Mouse (Mus musculus) intestine, embryonic 16.5 days (tissue): ENCODE measurements at regions not wholly inside any gene's neighbourhood (a gene's known extent, or its start where the extent isn't known, plus 50 kb on each side); places are given as distances from the start of the nearest gene placed in this dataset.

ENCODE experiments used
- ATAC-seq: fragments of 200-750 bp; cut with Nextera tagmentation; 2 replicates; pipeline ENCODE4 v1.8.0; 2017; ENCODE audit warnings: moderate TSS enrichment, moderate library complexity
- H3K27ac ChIP-seq: fragments of 300-500 bp; sonication (generic); 2 replicates; pipeline ENCODE4 v1.5.1; 2014; ENCODE audit warnings: mild to moderate bottlenecking, low read length
- H3K27me3 ChIP-seq: fragments of 300-500 bp; sonication (generic); replicated peaks from 2 replicates; pipeline ENCODE4 v1.6.1; 2014; ENCODE audit warnings: low read length, control low read depth, mixed read lengths; ENCODE audit not compliant: control insufficient read depth, insufficient read depth
- H3K36me3 ChIP-seq: fragments of 300-500 bp; sonication (generic); 2 replicates; pipeline ENCODE4 v1.6.1; 2014; ENCODE audit warnings: low read length, control low read depth; ENCODE audit not compliant: control insufficient read depth, insufficient read depth
- H3K4me1 ChIP-seq: fragments of 300-500 bp; sonication (generic); 2 replicates; pipeline ENCODE4 v1.6.1; 2014; ENCODE audit warnings: low read length, control low read depth, mixed read lengths; ENCODE audit not compliant: control insufficient read depth, insufficient read depth
- H3K4me2 ChIP-seq: fragments of 300-500 bp; sonication (generic); 2 replicates; pipeline ENCODE4 v1.6.1; 2014; ENCODE audit warnings: low read depth, low read length, control low read depth
- H3K4me3 ChIP-seq: fragments of 300-500 bp; sonication (generic); 2 replicates; pipeline ENCODE4 v1.5.1; 2014; ENCODE audit warnings: mild to moderate bottlenecking, low read length
- H3K9ac ChIP-seq: fragments of 300-500 bp; sonication (generic); 2 replicates; pipeline ENCODE4 v1.6.1; 2014; ENCODE audit warnings: low read depth, low read length
- H3K9me3 ChIP-seq: fragments of 300-500 bp; sonication (generic); 2 replicates; pipeline ENCODE4 v1.6.1; 2016; ENCODE audit warnings: low read length, control low read depth; ENCODE audit not compliant: control insufficient read depth
- WGBS: fragments of 180-500 bp; shearing (Covaris S2); extraction: QIAGEN DNeasy Blood & Tissue Kit; methylation state at CpG from one replicate; pipeline ENCODE4 v1.1.7; 2014; 5-methylcytosine and 5-hydroxymethylcytosine counted together

- Histone ChIP-seq H3K9ac (no peak overlapping the region), H3K9me3 (no peaks in the 10 kb centered on the region), H3K4me3 (no peak overlapping the region), H3K4me2 (no peak overlapping the region), H3K27me3 (no peaks in the 10 kb centered on the region), H3K27ac (no peak overlapping the region), H3K4me1 (no peaks in the 10 kb centered on the region), H3K36me3 (no peaks in the 10 kb centered on the region)
- 90% methylated on average over 4 of the region's 4 CpGs for WGBS
- no peak for ATAC-seq
These were observed 242.1 kb upstream of the Cdyl start for GRCm38 (mm10) chr13:35417500-35417899.

- H3K27ac ChIP-seq: no peak overlapping the region
- H3K9ac ChIP-seq: no peak overlapping the region
- H3K4me2 ChIP-seq: no peak overlapping the region
- no peaks in the 10 kb centered on the region for H3K4me1 ChIP-seq
- H3K27me3 ChIP-seq: no peaks in the 10 kb centered on the region
- ATAC-seq: no peak
- no peaks in the 10 kb centered on the region for H3K36me3 ChIP-seq
- no peak overlapping the region for H3K4me3 ChIP-seq
- no peaks in the 10 kb centered on the region for H3K9me3 ChIP-seq
- WGBS: 87% methylated on average over 3 of the region's 3 CpGs
These were observed 239.6 kb upstream of the Cdyl start for GRCm38 (mm10) chr13:35420076-35420475.

- H3K9me3 ChIP-seq: no peaks in the 10 kb centered on the region
- H3K4me3 ChIP-seq: no peak overlapping the region
- WGBS: 80% methylated on average over 4 of the region's 4 CpGs
- H3K27ac ChIP-seq: no peak overlapping the region
- no peaks in the 10 kb centered on the region for H3K36me3 ChIP-seq
- no peak overlapping the region for H3K4me2 ChIP-seq
- no peaks in the 10 kb centered on the region for H3K27me3 ChIP-seq
- no peak for ATAC-seq
- no peak overlapping the region for H3K9ac ChIP-seq
- no peaks in the 10 kb centered on the region for H3K4me1 ChIP-seq
These were observed 233.6 kb upstream of the Cdyl start for GRCm38 (mm10) chr13:35426061-35426460.

GRCm38 (mm10) chr13:35435173-35435572 lies 224.5 kb upstream of the Cdyl start:
- ATAC-seq: no peak
- WGBS: 30% methylated on average over 7 of the region's 7 CpGs
- no peaks in the 10 kb centered on the region for H3K36me3 ChIP-seq

GRCm38 (mm10) chr13:35447661-35448060 lies 212.0 kb upstream of the Cdyl start:
- 81% methylated on average over 3 of the region's 3 CpGs for WGBS
- ATAC-seq: no peak
- H3K4me1 ChIP-seq: no peaks in the 10 kb centered on the region

More at GRCm38 (mm10) chr13:35435173-35435572, 224.5 kb upstream of the Cdyl start:
- H3K9me3 ChIP-seq: no peaks in the 10 kb centered on the region
- H3K4me3 ChIP-seq: no peak overlapping the region
- H3K4me1 ChIP-seq: no peaks in the 10 kb centered on the region
- H3K9ac ChIP-seq: no peak overlapping the region
- H3K4me2 ChIP-seq: no peak overlapping the region
- H3K27me3 ChIP-seq: no peaks in the 10 kb centered on the region
- no peak overlapping the region for H3K27ac ChIP-seq

GRCm38 (mm10) chr13:35452420-35452819 lies 207.2 kb upstream of the Cdyl start:
- no peaks in the 10 kb centered on the region for H3K4me1 ChIP-seq
- no peak overlapping the region for H3K4me2 ChIP-seq
- H3K27me3 ChIP-seq: no peaks in the 10 kb centered on the region
- no peaks in the 10 kb centered on the region for H3K36me3 ChIP-seq
- no peak for ATAC-seq
- no peak overlapping the region for H3K9ac ChIP-seq
- no peak overlapping the region for H3K4me3 ChIP-seq
- 89% methylated on average over 1 of the region's 1 CpGs for WGBS
- H3K27ac ChIP-seq: no peak overlapping the region
- no peaks in the 10 kb centered on the region for H3K9me3 ChIP-seq

More at GRCm38 (mm10) chr13:35447661-35448060, 212.0 kb upstream of the Cdyl start:
- Histone ChIP-seq H3K9me3 (no peaks in the 10 kb centered on the region), H3K36me3 (no peaks in the 10 kb centered on the region), H3K4me3 (no peak overlapping the region), H3K27ac (no peak overlapping the region), H3K27me3 (no peaks in the 10 kb centered on the region), H3K9ac (no peak overlapping the region), H3K4me2 (no peak overlapping the region)

- Histone ChIP-seq H3K4me3 (no peak overlapping the region), H3K36me3 (no peaks in the 10 kb centered on the region), H3K9ac (no peak overlapping the region), H3K27me3 (no peaks in the 10 kb centered on the region), H3K9me3 (no peaks in the 10 kb centered on the region), H3K27ac (no peak overlapping the region), H3K4me1 (no peaks in the 10 kb centered on the region), H3K4me2 (no peak overlapping the region)
- no peak for ATAC-seq
- WGBS: 78% methylated on average over 2 of the region's 2 CpGs
These were observed 206.3 kb upstream of the Cdyl start for GRCm38 (mm10) chr13:35453222-35453914.

GRCm38 (mm10) chr13:35460051-35460450 lies 199.6 kb upstream of the Cdyl start:
- H3K9me3 ChIP-seq: no peaks in the 10 kb centered on the region
- no peak overlapping the region for H3K4me2 ChIP-seq
- H3K36me3 ChIP-seq: no peaks in the 10 kb centered on the region
- H3K27me3 ChIP-seq: no peaks in the 10 kb centered on the region
- H3K4me3 ChIP-seq: no peak overlapping the region
- H3K27ac ChIP-seq: no peak overlapping the region
- no peaks in the 10 kb centered on the region for H3K4me1 ChIP-seq
- no peak overlapping the region for H3K9ac ChIP-seq
- WGBS: 95% methylated on average over 1 of the region's 1 CpGs
- no peak for ATAC-seq

GRCm38 (mm10) chr13:35463231-35463630 lies 196.4 kb upstream of the Cdyl start:
- Histone ChIP-seq H3K27me3 (no peaks in the 10 kb centered on the region), H3K9ac (no peak overlapping the region), H3K9me3 (no peaks in the 10 kb centered on the region), H3K4me2 (no peak overlapping the region), H3K4me3 (no peak overlapping the region), H3K27ac (no peak overlapping the region), H3K36me3 (no peaks in the 10 kb centered on the region), H3K4me1 (no peaks in the 10 kb centered on the region)
- ATAC-seq: no peak
- 76% methylated on average over 1 of the region's 1 CpGs for WGBS

- H3K4me1 ChIP-seq: no peaks in the 10 kb centered on the region
- H3K4me2 ChIP-seq: no peak overlapping the region
- 79% methylated on average over 2 of the region's 2 CpGs for WGBS
- H3K4me3 ChIP-seq: no peak overlapping the region
- no peak overlapping the region for H3K27ac ChIP-seq
- H3K36me3 ChIP-seq: no peaks in the 10 kb centered on the region
- no peak for ATAC-seq
- H3K9ac ChIP-seq: no peak overlapping the region
- no peaks in the 10 kb centered on the region for H3K27me3 ChIP-seq
- no peaks in the 10 kb centered on the region for H3K9me3 ChIP-seq
These were observed 195.8 kb upstream of the Cdyl start for GRCm38 (mm10) chr13:35463850-35464249.
